Mouse (Mus musculus): ENCODE results near the gene Tcf7l2. TPM values are rescaled to one million over a fixed set of nuclear protein-coding genes. Genes with fewer than 3 reads are reported as not detected.

Tcf7l2 gene
- polyA plus RNA-seq, 1 experiment from 2014 or later, result 61.7 TPM

GRCm38 (mm10) chr19:55747926-55748291 lies 6.3 kb downstream of the Tcf7l2 start:
- Histone ChIP-seq H3K9me3 (replicated peaks) (no peaks in the 10 kb centered on the region), H3K36me3 (no peaks in the 10 kb centered on the region), H3K4me3 (replicated peaks) (no peak overlapping the region), H3K4me1 (peaks cover 75% of the 10 kb centered on the region), H3K27me3 (no peaks in the 10 kb centered on the region), H3K4me2 (peak overlapping the region; percentile 14), H3K9ac (no peak overlapping the region), H3K27ac (no peak overlapping the region)
- no peak for ATAC-seq (replicated peaks; ENCODE audit: low FRiP score)
- WGBS, result 20% methylated on average over 6 of the region's 6 CpGs

DNA sequence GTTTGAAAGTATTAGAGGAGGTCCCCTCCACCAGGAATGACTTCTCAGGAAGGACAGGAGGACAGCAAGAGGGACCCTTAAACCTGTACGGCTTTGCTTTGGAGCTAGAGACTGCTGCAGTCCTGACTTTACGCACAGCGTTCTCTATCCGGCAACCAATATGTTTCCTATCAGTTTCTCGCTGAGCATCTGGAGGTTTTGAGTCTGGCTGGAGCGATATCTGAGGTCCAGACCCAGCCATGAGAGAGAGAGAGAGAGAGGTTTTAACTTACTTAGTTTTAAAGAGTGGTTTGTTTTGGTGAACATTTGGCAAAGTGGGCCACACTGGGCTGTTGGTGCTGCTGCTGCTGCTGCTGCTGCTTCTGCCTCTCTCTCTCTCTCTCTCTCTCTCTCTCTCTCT lies 7.2 kb downstream of the Tcf7l2 start:
- Histone ChIP-seq H3K4me3 (replicated peaks) (no peak overlapping the region), H3K9me3 (replicated peaks) (no peaks in the 10 kb centered on the region), H3K4me1 (peaks cover 81% of the 10 kb centered on the region), H3K4me2 (peak overlapping the region; percentile 14), H3K27me3 (no peaks in the 10 kb centered on the region), H3K36me3 (no peaks in the 10 kb centered on the region), H3K9ac (no peak overlapping the region), H3K27ac (0 out of 2 replicates have a peak overlapping the region, but pooled peaks have one; percentile 35)
- ATAC-seq (replicated peaks; ENCODE audit: low FRiP score), result no peak
- 38% methylated on average over 6 of the region's 6 CpGs for WGBS

- Histone ChIP-seq H3K36me3 (no peaks in the 10 kb centered on the region), H3K4me1 (peaks cover 83% of the 10 kb centered on the region), H3K4me3 (replicated peaks) (no peak overlapping the region), H3K9me3 (replicated peaks) (no peaks in the 10 kb centered on the region), H3K9ac (no peak overlapping the region), H3K27ac (peak overlapping the region; percentile 35; the same call in 1 of the 2 replicates), H3K27me3 (no peaks in the 10 kb centered on the region), H3K4me2 (peak overlapping the region; percentile 33; the same call in 1 of the 2 replicates)
- 18% methylated on average over 7 of the region's 7 CpGs for WGBS
- no peak for ATAC-seq (replicated peaks; ENCODE audit: low FRiP score)
Measured at GRCm38 (mm10) chr19:55749532-55749931, 7.9 kb downstream of the Tcf7l2 start.

GRCm38 (mm10) chr19:55750048-55750447 lies 8.4 kb downstream of the Tcf7l2 start:
- H3K4me2 ChIP-seq, result peak overlapping the region; percentile 12; the same call in 1 of the 2 replicates
- H3K9me3 ChIP-seq (replicated peaks), result no peaks in the 10 kb centered on the region
- H3K4me3 ChIP-seq (replicated peaks), result no peak overlapping the region
- no peak overlapping the region for H3K9ac ChIP-seq
- no peaks in the 10 kb centered on the region for H3K27me3 ChIP-seq
- WGBS, result 31% methylated on average over 13 of the region's 13 CpGs
- no peaks in the 10 kb centered on the region for H3K36me3 ChIP-seq
- H3K27ac ChIP-seq, result no peak overlapping the region
- no peak for ATAC-seq (replicated peaks; ENCODE audit: low FRiP score)
- peaks cover 81% of the 10 kb centered on the region for H3K4me1 ChIP-seq

GRCm38 (mm10) chr19:55750465-55750864 lies 8.8 kb downstream of the Tcf7l2 start:
- Histone ChIP-seq H3K27me3 (no peaks in the 10 kb centered on the region), H3K36me3 (0 out of 2 replicates have a peak, but pooled peaks cover 2% of the 10 kb centered on the region), H3K27ac (no peak overlapping the region), H3K4me3 (replicated peaks) (no peak overlapping the region), H3K9me3 (replicated peaks) (no peaks in the 10 kb centered on the region), H3K9ac (no peak overlapping the region), H3K4me1 (peaks cover 80% of the 10 kb centered on the region), H3K4me2 (peak overlapping the region; percentile 12; the same call in 1 of the 2 replicates)
- 34% methylated on average over 7 of the region's 7 CpGs for WGBS
- ATAC-seq (replicated peaks; ENCODE audit: low FRiP score), result no peak

DNA sequence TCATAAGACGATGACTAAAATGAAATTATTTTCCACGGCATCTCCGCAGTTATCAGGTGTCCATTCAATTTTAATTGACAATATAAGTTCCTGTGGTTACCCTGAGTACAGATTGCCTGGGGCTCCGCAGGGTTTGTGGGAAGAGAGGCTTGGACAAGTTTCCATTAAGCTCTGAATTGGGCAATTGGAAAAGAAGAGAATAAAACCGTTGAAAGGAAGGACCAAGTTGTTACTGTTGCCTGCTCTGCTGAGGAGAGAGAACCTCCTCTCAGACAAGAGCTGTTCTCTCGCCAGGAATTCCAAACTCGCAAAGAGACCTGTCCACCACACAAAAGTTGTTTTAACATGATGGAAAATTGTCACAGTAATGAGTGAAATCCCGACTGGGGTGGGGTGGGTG lies 11.2 kb downstream of the Tcf7l2 start:
- no peak overlapping the region for H3K4me2 ChIP-seq
- 58% methylated on average over 8 of the region's 8 CpGs for WGBS
- peaks cover 82% of the 10 kb centered on the region for H3K4me1 ChIP-seq
- H3K9me3 ChIP-seq (replicated peaks), result no peaks in the 10 kb centered on the region
- 0 out of 2 replicates have a peak, but pooled peaks cover 7% of the 10 kb centered on the region for H3K36me3 ChIP-seq
- H3K4me3 ChIP-seq (replicated peaks), result no peak overlapping the region
- no peaks in the 10 kb centered on the region for H3K27me3 ChIP-seq
- ATAC-seq (replicated peaks; ENCODE audit: low FRiP score), result no peak
- H3K9ac ChIP-seq, result no peak overlapping the region
- no peak overlapping the region for H3K27ac ChIP-seq

DNA sequence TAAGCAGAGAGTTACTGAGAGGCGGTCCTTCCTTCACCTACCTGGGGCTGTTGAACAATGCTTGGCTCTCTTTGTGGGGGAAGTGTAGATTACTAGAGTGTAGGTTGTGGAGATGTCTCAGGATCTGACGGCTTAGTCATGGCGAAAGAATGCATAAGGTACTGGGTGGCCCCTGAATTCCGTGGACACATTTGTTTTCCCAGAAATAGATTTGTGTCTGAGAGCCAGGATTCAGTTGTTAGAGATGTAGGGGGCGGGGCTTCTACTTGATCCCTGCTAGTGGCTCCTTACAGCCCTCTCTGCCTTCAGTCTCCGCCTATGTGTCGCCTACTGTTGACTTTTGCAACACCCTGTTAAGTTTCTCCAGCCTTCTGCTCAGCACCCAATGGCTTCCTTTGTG lies 12.7 kb downstream of the Tcf7l2 start:
- Histone ChIP-seq H3K9me3 (replicated peaks) (no peaks in the 10 kb centered on the region), H3K4me2 (no peak overlapping the region), H3K4me1 (peaks cover 82% of the 10 kb centered on the region), H3K27ac (peak overlapping the region; percentile 61), H3K36me3 (0 out of 2 replicates have a peak, but pooled peaks cover 7% of the 10 kb centered on the region), H3K27me3 (no peaks in the 10 kb centered on the region), H3K4me3 (replicated peaks) (no peak overlapping the region), H3K9ac (no peak overlapping the region)
- ATAC-seq (replicated peaks; ENCODE audit: low FRiP score), result peak; percentile 37; the same call in 1 of the 2 replicates
- whole genome bisulfite sequencing, result 39% methylated on average over 7 of the region's 7 CpGs

DNA sequence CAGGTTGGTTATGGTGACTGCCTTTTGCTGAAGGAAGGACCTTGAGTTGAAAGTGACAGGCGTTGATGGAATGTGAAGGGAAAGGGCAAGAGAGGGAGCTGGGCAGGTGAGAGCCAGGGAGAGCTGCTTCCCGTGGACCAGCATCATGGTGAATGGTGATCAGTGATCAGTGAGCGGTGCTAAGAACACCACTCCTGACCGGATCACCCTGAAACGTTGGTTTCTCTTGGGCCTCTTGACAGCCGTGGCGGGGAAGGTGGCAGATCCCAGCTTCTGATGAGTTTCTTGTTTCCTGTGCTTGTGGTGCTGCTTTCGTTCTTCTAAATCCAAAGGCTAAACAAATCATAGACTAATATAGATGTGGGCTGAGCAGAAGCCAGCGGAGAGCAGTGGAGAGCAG lies 13.8 kb downstream of the Tcf7l2 start:
- H3K9me3 ChIP-seq (replicated peaks), result no peaks in the 10 kb centered on the region
- H3K9ac ChIP-seq, result no peak overlapping the region
- H3K27ac ChIP-seq, result no peak overlapping the region
- H3K4me2 ChIP-seq, result no peak overlapping the region
- 0 out of 2 replicates have a peak, but pooled peaks cover 7% of the 10 kb centered on the region for H3K36me3 ChIP-seq
- H3K27me3 ChIP-seq, result no peaks in the 10 kb centered on the region
- H3K4me1 ChIP-seq, result peaks cover 81% of the 10 kb centered on the region
- no peak for ATAC-seq (replicated peaks; ENCODE audit: low FRiP score)
- 85% methylated on average over 9 of the region's 9 CpGs for WGBS
- H3K4me3 ChIP-seq (replicated peaks), result no peak overlapping the region

DNA sequence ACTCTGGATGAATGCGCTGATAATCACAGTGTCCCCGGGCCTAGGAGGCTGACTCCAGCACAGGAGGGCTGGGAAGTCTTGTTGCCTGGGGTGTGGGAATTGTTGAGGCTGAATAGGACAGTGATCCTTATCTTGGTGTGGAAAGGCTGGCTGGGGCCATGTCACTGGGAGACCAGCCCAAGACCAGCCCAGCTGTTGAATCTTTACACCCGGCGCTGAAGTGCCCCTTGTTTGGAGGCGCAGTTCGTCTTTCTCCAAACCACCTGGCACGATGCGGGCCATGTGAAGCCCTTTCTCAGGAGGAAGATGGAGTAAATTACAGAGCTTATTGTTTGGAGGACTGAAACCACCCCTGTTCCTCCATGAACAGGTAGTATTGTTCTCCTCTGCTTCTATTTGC lies 15.1 kb downstream of the Tcf7l2 start:
- ATAC-seq (replicated peaks; ENCODE audit: low FRiP score), result 0 out of 2 replicates have a peak, but pooled peaks have one; percentile 59
- Histone ChIP-seq H3K27ac (peak overlapping the region; percentile 74), H3K9me3 (replicated peaks) (no peaks in the 10 kb centered on the region), H3K9ac (no peak overlapping the region), H3K36me3 (0 out of 2 replicates have a peak, but pooled peaks cover 7% of the 10 kb centered on the region), H3K27me3 (no peaks in the 10 kb centered on the region), H3K4me3 (replicated peaks) (no peak overlapping the region), H3K4me2 (no peak overlapping the region), H3K4me1 (peaks cover 88% of the 10 kb centered on the region)
- 52% methylated on average over 8 of the region's 8 CpGs for WGBS

DNA sequence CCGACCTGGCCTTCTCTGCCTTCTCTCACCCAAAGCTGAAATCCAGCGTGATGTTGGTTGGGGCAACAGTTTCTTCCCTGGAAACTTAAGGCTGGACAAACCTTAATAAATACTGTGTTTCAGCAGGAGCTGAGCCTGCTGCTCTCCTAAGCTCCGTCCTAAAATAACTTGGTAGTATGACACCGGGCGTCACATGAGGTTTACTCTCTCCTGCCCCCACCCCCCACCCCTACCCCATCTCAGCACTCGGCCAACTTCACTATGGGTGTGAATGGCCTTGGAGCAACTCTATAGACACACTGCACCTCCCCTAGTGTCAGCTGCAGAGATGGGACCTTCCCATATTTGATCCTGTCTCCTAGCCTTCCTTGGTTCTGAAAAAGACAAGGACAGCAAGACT lies 15.8 kb downstream of the Tcf7l2 start:
- H3K27me3 ChIP-seq, result no peaks in the 10 kb centered on the region
- H3K4me3 ChIP-seq (replicated peaks), result no peak overlapping the region
- ATAC-seq (replicated peaks; ENCODE audit: low FRiP score), result no peak
- H3K4me1 ChIP-seq, result peaks cover 85% of the 10 kb centered on the region
- H3K9ac ChIP-seq, result no peak overlapping the region
- no peak overlapping the region for H3K4me2 ChIP-seq
- H3K9me3 ChIP-seq (replicated peaks), result no peaks in the 10 kb centered on the region
- H3K36me3 ChIP-seq, result peaks cover 10% of the 10 kb centered on the region; the same call in 1 of the 2 replicates
- H3K27ac ChIP-seq, result peak overlapping the region; percentile 74
- WGBS, result 84% methylated on average over 6 of the region's 6 CpGs

DNA sequence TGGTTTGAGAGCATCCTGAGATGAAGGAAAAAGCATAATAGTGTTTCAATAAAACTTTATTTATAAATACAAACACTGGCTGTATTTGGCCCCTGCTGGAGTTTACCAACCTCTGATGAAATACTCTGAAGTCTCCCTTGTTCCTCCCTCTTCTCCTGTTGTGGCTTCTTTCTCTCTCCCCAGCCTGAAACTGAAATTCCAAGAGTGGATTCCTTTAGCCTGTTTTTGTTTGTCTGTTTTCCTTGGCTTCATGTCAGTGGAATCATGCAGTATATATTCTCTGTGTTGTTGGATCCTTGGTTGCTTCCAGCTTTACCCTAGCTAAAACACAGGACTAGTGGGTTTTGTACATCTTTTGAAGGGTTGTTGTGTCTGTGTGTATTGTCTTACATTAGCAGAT lies 16.5 kb downstream of the Tcf7l2 start:
- no peak overlapping the region for H3K27ac ChIP-seq
- H3K4me2 ChIP-seq, result no peak overlapping the region
- H3K36me3 ChIP-seq, result peaks cover 11% of the 10 kb centered on the region; the same call in 1 of the 2 replicates
- no peaks in the 10 kb centered on the region for H3K27me3 ChIP-seq
- no peak overlapping the region for H3K4me3 ChIP-seq (replicated peaks)
- no peak for ATAC-seq (replicated peaks; ENCODE audit: low FRiP score)
- H3K4me1 ChIP-seq, result peaks cover 83% of the 10 kb centered on the region
- no peak overlapping the region for H3K9ac ChIP-seq
- H3K9me3 ChIP-seq (replicated peaks), result no peaks in the 10 kb centered on the region

DNA sequence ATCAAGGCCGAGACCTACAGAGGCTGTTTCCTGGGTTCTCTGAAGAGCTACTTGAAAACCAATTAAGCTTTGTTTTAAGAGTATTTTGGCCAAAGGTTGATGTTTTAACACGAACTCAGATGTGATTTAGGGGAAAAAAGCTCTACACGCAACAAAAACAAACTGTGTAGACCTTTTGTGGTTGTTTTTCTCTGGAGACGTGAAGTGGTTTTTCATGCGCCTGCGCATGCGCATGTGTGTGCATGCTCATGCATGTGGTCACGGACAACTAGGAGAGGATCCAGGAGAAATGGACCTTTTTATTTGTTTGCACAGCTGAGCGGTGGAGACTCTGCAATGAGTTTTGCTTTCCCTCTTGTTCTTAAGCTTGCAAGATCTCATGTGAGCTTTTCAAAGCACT lies 17.4 kb downstream of the Tcf7l2 start:
- no peaks in the 10 kb centered on the region for H3K9me3 ChIP-seq (replicated peaks)
- no peak overlapping the region for H3K4me3 ChIP-seq (replicated peaks)
- H3K4me1 ChIP-seq, result peaks cover 84% of the 10 kb centered on the region
- H3K36me3 ChIP-seq, result peaks cover 11% of the 10 kb centered on the region; the same call in 1 of the 2 replicates
- H3K27ac ChIP-seq, result 0 out of 2 replicates have a peak overlapping the region, but pooled peaks have one; percentile 10
- no peaks in the 10 kb centered on the region for H3K27me3 ChIP-seq
- no peak for ATAC-seq (replicated peaks; ENCODE audit: low FRiP score)
- H3K9ac ChIP-seq, result no peak overlapping the region
- 55% methylated on average over 9 of the region's 9 CpGs for WGBS
- H3K4me2 ChIP-seq, result no peak overlapping the region

DNA sequence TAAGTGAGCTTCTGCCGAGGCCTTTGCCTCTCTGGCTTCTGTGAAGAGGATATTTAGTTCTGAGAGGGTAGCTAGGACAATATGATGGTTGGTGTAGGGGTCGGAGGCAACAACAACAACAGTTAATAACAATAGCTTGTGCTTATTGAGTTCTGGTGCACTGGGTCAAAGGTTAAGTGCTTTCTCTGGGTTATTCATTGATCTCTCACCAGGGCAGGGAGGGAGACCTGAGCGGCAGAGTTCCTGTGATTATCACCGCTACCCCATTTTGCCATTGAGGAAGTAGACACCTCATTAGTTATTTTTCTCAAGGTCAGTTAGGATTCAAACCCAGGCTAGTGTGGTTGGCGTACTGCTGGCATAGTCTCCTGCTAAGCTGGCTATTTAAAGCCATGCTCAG lies 19.5 kb downstream of the Tcf7l2 start:
- Histone ChIP-seq H3K4me2 (no peak overlapping the region), H3K9me3 (replicated peaks) (no peaks in the 10 kb centered on the region), H3K4me3 (replicated peaks) (no peak overlapping the region), H3K27me3 (no peaks in the 10 kb centered on the region), H3K27ac (no peak overlapping the region), H3K4me1 (peaks cover 80% of the 10 kb centered on the region), H3K9ac (no peak overlapping the region), H3K36me3 (peaks cover 4% of the 10 kb centered on the region; the same call in 1 of the 2 replicates)
- ATAC-seq (replicated peaks; ENCODE audit: low FRiP score), result no peak
- WGBS, result 62% methylated on average over 5 of the region's 5 CpGs

Measured in kidney, embryonic 15.5 days (tissue).